Mouse (Mus musculus) adrenal gland, adult (tissue): ENCODE data around the gene Slc35f6.
"Not testable (repeated sequence)": the region's sequence is repeated elsewhere in the genome, so short reads cannot be mapped to it uniquely, and the experiment has no call there.

Experiments
- DNase-seq, 2 experiments: peaks; one replicate each; pipeline ENCODE4 v3.0.0; 2022 to 2023; ENCODE audit warnings: low spot score in 1 of 2; ENCODE audit not compliant: inconsistent age in 2 of 2

The Slc35f6 gene

DNA sequence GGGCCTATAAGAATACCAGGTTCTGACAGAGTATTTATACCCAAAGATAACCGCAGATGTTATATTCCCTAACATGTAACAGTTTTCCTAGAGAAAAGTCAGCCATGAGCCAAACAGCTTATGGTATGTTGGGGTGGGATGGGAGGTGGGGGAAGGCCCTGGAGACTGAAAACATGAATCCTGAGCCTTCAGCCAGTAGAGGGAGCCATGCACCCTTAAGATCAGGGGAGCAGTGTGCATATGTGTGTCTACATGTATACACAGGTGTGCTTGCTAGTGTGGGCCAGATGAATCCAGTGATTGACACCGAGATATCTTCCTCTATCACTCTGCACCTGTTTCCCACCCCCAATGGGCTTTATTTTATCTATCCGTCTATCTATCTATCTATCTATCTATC lies 39.0 kb downstream of the Slc35f6 start:
- no peak for DNase-seq

GRCm38 (mm10) chr5:30700361-30701000 lies 52.7 kb downstream of the Slc35f6 start:
- DNase-seq = no peak

GRCm38 (mm10) chr5:30701373-30701772 lies 53.6 kb downstream of the Slc35f6 start:
- DNase-seq = not testable (repeated sequence)

GRCm38 (mm10) chr5:30701866-30702265 lies 54.1 kb downstream of the Slc35f6 start:
- DNase-seq = peak in 1 of 2 experiments; percentile 24
